Mouse (Mus musculus) bone marrow, adult 2 months (tissue): ENCODE measurements at regions not wholly inside any gene's neighbourhood (a gene's known extent, or its start where the extent isn't known, plus 50 kb on each side); places are given as distances from the start of the nearest gene placed in this dataset.

Source experiments
- CTCF ChIP-seq: fragments of 200-500 bp; IDR thresholded peaks from 2 replicates; pipeline ENCODE4 v1.5.1; 2011; ENCODE audit warnings: low read length, control low read depth; ENCODE audit not compliant: control insufficient read depth, insufficient read depth
- POLR2A ChIP-seq: fragments of 200-500 bp; IDR thresholded peaks from 2 replicates; pipeline ENCODE4 v1.6.1; 2011; ENCODE audit warnings: low read depth, mild to moderate bottlenecking, control low read depth, low read length, borderline replicate concordance; ENCODE audit not compliant: control insufficient read depth

- TF ChIP-seq POLR2A (no peak), CTCF (no peak)
Observed at GRCm38 (mm10) chr17:9947609-9948008, 278.1 kb upstream of the Pabpc6 start.
